In the genomic region with DNA sequence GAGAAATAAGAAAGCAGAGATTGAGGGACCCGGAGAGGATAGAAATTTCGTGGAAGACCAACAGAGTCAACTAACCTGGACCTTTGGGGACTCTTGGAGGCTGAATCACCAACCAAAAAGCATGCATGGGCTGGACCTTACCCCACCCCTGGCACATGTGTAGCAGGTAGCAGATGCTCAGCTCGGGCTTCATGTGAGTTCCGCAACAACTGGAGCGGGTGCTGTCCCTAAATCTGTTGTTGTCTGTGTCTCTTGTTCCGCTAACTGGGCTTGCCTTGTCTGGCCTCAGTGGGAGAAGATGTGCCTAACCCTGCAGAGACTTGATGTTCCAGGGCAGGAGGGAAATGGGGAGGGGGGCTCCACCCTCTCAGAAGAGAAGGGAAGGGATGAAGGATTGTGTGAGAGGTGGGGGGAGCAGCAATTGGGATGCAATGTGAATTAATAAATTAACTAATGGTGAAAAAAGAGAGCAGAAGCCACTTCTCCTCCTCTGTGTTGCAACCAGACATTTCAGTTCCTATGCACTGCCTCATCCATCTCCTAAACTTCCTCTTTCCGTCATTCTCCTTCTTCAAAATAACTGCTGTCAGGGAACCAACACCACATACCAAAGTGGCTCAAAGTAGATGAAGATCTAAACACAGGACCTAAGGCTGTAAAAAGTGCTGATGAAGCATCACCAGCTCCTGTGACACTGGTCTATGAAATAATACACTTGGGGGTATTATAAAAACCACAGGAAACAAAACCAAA, we compare ENCODE assay signal across 15 mouse cellular contexts. TPM values are rescaled to one million over a fixed set of nuclear protein-coding genes. Genes with fewer than 3 reads are reported as not detected.
A peak's percentile ranks its signal among the peaks of the same experiment; 100 is the strongest.
DNase-seq lines count a peak whose midpoint lies in the region; ATAC-seq and TF ChIP-seq lines count a peak whose summit lies in the region.
"Had no signal": no experiment of that assay in that cellular context is flagged by ENCODE, and none has a peak within 500 bp of the region (broad histone marks: within the 10 kb centered on the region; RNA-seq: fewer than 3 reads in every experiment).

A gene (minus strand): TSS at position 204 of the 753 bp plus-strand sequence.

- TF ChIP-seq CTCF in lung, adult 2 months (IDR thresholded peaks at IDR 0.05; ENCODE audit: insufficient read depth, low read length): no peak

- H3K9ac ChIP-seq in heart, embryonic 11.5 days (ENCODE audit: low read depth, low read length): no peak within 1 kb of the TSS
- H3K9ac ChIP-seq: embryonic facial prominence, embryonic 13.5 days; forebrain, embryonic 12.5 days had no signal

- no peak for TF ChIP-seq POLR2A in lung, adult 2 months (IDR thresholded peaks at IDR 0.05; ENCODE audit: borderline replicate concordance, extremely low read depth, low read depth, low read length)

- no peak within 1 kb of the TSS for H3K27ac ChIP-seq in heart, embryonic 11.5 days (ENCODE audit: low read depth, low read length)
- no peak within 1 kb of the TSS for H3K27ac ChIP-seq in midbrain, embryonic 10.5 days (replicated peaks)
- H3K27ac ChIP-seq: embryonic facial prominence, embryonic 13.5 days; forebrain, embryonic 12.5 days had no signal

- no peak for ATAC-seq in heart, embryonic 11.5 days (replicated peaks; ENCODE audit: insufficient number of reproducible peaks, low FRiP score, low TSS enrichment)
- peak; percentile 63 for ATAC-seq in neutrophil, adult 5-6 weeks (ENCODE audit: extremely low read depth, insufficient number of reproducible peaks, low FRiP score, poor library complexity, severe bottlenecking)

- no peaks in the 10 kb centered on the region for H3K27me3 ChIP-seq in heart, embryonic 11.5 days (ENCODE audit: control insufficient read depth, insufficient read depth, low read length)
- no peaks in the 10 kb centered on the region for H3K27me3 ChIP-seq in midbrain, embryonic 10.5 days (ENCODE audit: low read depth, poor library complexity, severe bottlenecking)
- H3K27me3 ChIP-seq: embryonic facial prominence, embryonic 13.5 days; forebrain, embryonic 12.5 days had no signal

- DNase-seq in heart, adult 18-20 months: peak; percentile 30 to 47
- no peak for DNase-seq in lung, adult 2 months
- no peak for DNase-seq in lung, postnatal 14 days
- no peak for DNase-seq in gonadal fat pad, adult 2 months (ENCODE audit: low read depth)
- no peak for DNase-seq in midbrain, embryonic 10.5 days (ENCODE audit: low spot score)
- DNase-seq in kidney, postnatal 10 days: no peak
- DNase-seq: adrenal gland, postnatal 25 days; cerebellum, adult 18-20 months; kidney, adult 9 months had no signal

- no peaks in the 10 kb centered on the region for H3K4me1 ChIP-seq in heart, embryonic 11.5 days (ENCODE audit: control insufficient read depth, insufficient read depth, low read length)
- H3K4me1 ChIP-seq in lung, adult 2 months (ENCODE audit: control insufficient read depth, insufficient read depth, low read length): no peaks in the 10 kb centered on the region
- no peaks in the 10 kb centered on the region for H3K4me1 ChIP-seq in midbrain, embryonic 10.5 days
- H3K4me1 ChIP-seq: embryonic facial prominence, embryonic 13.5 days; forebrain, embryonic 12.5 days had no signal

- no peaks in the 10 kb centered on the region for H3K9me3 ChIP-seq in heart, embryonic 11.5 days (replicated peaks; ENCODE audit: control insufficient read depth, low read length)
- no peaks in the 10 kb centered on the region for H3K9me3 ChIP-seq in midbrain, embryonic 10.5 days (replicated peaks)
- H3K9me3 ChIP-seq: embryonic facial prominence, embryonic 13.5 days; forebrain, embryonic 12.5 days; G1E had no signal

- WGBS in heart, embryonic 11.5 days (ENCODE audit: insufficient replicate concordance): 70% methylated on average over 7 of the region's 7 CpGs
- 67% methylated on average over 7 of the region's 7 CpGs for WGBS in lung, adult 2 months
- 86% methylated on average over 7 of the region's 7 CpGs for WGBS in midbrain, embryonic 10.5 days

- no peak within 1 kb of the TSS for H3K4me3 ChIP-seq in heart, embryonic 11.5 days (ENCODE audit: low read depth, low read length)
- H3K4me3 ChIP-seq in lung, adult 2 months (replicated peaks; ENCODE audit: extremely low read depth, low read depth, low read length): no peak within 1 kb of the TSS
- no peak within 1 kb of the TSS for H3K4me3 ChIP-seq in midbrain, embryonic 10.5 days
- H3K4me3 ChIP-seq: embryonic facial prominence, embryonic 13.5 days; forebrain, embryonic 12.5 days; myocyte had no signal

- H3K36me3 ChIP-seq in heart, embryonic 11.5 days (ENCODE audit: control insufficient read depth, insufficient read depth, low read length): no peaks in the 10 kb centered on the region
- no peaks in the 10 kb centered on the region for H3K36me3 ChIP-seq in midbrain, embryonic 10.5 days
- H3K36me3 ChIP-seq: embryonic facial prominence, embryonic 13.5 days; forebrain, embryonic 12.5 days; G1E had no signal

- H3K4me2 ChIP-seq in heart, embryonic 11.5 days: no peak within 1 kb of the TSS
- H3K4me2 ChIP-seq: embryonic facial prominence, embryonic 13.5 days; forebrain, embryonic 12.5 days had no signal

RNA-seq across cellular contexts. Expression of the gene that starts here (rescaled TPM):
- total RNA-seq in heart, adult 18-20 months (2021): 1 to 10 TPM; 2.3 to 3.0 TPM
- 0.44 and 0.79 TPM in 2 replicates for polyA plus RNA-seq in heart, embryonic 11.5 days (2014; fragmentation: Nextera tagmentation; extraction: Ambion mirVana)
- polyA plus RNA-seq in lung, adult 2 months (2012; rRNA removed): 11.6 and 15.3 TPM in 2 replicates
- 11.1 and 11.2 TPM in 2 replicates for polyA plus RNA-seq in gonadal fat pad, adult 2 months (2012; rRNA removed)
- 246 and 256 TPM in 2 replicates for total RNA-seq in neutrophil, adult 5-6 weeks (2017)
- polyA plus RNA-seq in midbrain, embryonic 10.5 days (2016; fragmentation: Nextera tagmentation; extraction: Ambion mirVana): 0.83 and 1.0 TPM in 2 replicates

Comparison
In these comparisons a context has a peak if more than half of its experiments do, and no peak if none do; other contexts are left out.
1. RNA of the gene that starts here (total RNA-seq): 246 to 256 TPM in neutrophil, adult 5-6 weeks; 2.3 to 3.0 TPM in heart, adult 18-20 months; every median in the first group is over 10 times any median in the second.
2. DNase-seq: peak in heart, adult 18-20 months (2 of 2); none in lung, adult 2 months (single experiment), lung, postnatal 14 days (single experiment), gonadal fat pad, adult 2 months (single experiment), midbrain, embryonic 10.5 days (single experiment) and kidney, postnatal 10 days (single experiment).